Mouse (Mus musculus): ENCODE measurements around the gene Rpl35a.
"Not testable (repeated sequence)": the region's sequence is repeated elsewhere in the genome, so short reads cannot be mapped to it uniquely, and the experiment has no call there.

Gene Rpl35a

DNA sequence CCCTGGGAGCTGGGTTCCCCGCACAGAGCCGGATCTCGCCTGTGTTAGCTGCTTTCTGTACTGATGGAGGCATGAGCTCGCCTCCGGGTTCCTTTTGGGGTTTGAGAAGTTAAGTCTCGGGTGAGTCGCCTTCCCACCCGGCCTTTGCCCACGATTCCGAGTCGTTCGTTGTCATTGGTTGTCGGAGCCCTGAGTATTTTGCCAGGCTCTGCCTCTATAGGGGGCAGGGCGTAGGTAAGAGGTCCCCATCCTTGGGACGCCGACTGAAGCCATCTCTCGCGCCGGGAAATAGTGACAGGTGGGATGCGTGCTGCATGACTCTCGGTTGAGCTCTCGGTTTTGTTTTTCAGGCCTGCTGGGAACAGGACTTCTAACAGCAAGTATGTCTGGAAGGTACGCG is 533 bp downstream of the Rpl35a start:
- no peak for DNase-seq

DNA sequence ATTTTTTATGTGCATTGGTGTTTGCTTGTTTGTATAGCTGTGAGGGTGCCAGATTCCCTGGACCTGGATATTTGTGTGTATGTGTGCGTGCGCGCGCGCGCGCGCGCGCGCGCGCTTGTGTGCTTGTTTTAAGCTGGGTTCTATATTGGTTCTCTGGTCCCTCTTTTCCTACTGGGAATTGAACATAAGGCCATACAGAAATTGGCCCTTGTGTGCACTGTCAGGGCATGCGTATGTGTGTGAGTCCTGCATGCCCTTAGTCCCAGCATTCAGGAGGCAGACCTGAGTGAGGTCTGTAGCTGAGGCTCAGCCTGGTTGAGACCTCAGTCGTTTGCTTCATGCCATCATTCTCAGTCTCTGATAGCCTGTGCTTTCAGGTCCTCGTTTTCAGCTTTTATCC is 1.8 kb downstream of the Rpl35a start:
- no peak for DNase-seq

DNA sequence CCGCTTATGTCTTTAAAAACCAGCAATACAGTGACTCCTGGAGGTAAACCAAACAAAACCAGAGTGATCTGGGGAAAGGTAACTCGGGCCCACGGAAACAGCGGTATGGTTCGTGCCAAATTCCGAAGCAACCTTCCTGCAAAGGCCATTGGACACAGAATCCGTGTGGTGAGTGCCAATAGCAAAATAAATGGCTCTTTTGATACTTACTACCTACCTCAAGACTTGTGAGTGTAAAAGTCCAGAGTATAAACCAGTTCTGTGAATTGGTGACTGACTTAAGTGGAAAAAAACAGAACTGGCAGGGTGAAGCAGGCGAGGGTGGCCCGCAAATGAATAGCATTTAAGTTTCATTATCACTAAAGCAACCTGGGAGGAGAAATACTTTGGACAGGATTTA is 2.4 kb downstream of the Rpl35a start:
- not testable (repeated sequence) for DNase-seq

DNA sequence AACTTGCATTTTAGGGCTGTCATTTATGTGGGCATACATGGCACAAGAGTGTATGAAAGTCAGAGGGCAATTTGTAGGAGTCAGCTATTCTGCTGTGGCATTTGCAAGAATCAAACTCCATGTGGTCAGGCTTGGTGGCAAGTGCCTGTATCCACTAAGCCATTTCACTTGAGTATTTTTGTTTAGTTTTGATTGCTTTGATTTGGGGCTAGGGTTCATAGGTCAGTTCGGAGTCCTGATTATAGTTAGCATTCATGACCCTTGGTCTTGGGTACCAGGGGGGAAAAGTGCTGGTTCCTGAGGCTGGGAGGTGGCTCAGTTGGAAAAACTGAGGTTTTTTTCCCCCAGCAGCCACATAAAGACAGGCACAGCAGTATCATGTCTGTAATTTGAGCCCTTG is 3.2 kb downstream of the Rpl35a start:
- DNase-seq = no peak

DNA sequence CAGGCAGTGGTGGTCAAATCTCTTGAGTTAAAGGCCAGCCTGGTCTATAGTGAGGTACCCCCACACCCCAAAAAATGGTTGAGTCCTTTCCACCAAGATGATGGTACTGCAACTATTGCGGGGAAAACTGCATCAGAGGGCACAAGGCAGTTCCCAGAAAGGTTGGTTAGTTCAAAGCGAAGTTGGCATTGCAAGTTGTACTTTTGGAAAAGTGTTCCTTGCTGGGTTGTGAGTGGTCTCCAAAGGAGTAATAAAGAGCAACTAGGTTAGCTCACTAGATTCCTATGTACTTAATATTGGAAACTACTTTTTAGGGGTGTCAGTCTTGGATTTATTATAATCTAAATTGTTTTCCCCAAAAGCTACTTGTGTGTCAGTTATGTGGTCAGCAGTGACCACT is 4.7 kb downstream of the Rpl35a start:
- DNase-seq = no peak

DNA sequence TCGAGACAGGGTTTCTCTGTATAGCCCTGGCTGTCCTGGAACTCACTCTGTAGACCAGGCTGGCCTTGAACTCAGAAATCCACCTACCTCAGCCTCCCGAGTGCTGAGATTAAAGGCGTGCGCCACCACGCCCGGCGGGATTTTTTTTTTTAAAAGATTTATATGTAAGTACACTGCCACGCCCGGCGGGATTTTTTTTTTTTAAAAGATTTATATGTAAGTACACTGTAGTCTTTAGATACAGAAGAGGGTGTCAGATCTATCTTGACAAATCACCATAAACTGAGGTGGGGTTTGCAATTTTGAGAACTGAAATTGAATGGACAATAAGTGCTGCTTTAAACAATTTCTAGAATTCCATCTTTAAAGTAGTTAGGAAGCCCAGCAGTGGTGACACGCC is 5.1 kb downstream of the Rpl35a start:
- no peak for DNase-seq

DNA sequence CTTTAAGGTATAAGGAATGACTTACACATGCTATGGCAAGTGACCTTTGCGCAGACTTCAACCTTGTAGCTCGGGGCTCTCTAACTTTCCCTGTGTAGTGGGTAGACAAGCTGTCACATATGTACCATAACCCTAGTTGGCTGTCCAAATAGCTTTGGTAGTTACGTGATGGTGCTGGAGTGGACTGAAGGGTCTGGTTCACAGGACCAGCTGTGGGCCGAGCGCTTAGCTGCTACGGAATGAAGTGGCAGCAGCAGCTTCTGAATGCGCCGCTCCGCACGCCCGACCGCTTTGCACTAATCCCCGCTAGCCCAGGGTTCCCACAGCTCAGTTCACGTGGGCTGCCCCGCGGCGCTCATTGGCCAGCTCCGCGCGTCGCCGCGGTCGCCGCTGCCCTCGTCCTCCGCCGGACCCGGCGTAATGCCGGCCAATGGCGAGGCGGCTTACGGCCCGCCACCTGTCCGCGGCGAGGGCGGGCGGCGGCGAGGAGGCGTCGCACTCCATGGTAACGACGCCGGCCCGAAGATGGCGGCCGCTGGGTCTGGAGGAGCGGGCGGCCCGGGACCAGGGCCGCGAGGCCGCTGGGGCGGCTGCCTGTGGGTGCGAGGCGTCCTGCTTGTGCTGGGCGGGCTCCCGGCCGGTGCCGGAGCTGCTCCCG is 5.9 kb downstream of the Rpl35a start, which contains the start of gene Lmln:
Gene Lmln (plus strand): TSS at position 498 of the 658 bp plus-strand sequence.
- DNase-seq = peak; percentile 92

DNA sequence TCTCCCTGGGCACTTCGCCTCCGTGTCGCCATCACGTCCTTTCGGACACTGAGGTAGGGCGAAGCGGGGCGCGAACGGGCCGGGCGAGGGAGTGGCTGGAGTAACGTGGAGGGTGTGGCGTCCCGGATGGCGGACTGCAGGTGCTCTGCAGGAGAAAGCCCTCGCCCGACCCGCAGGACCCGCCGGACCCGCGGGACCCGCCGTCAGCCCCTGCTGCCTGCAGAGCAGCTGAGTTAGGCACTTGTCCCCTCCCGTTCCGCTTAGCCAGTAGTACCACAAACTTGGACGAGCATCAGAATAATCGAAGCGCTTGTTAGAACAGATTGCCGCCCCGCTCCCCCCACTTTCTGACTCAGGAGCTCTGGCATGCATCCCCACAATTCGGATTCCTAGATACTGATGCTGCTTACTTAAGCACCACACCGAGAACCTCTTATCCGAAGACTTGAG is 6.5 kb downstream of the Rpl35a start:
- DNase-seq = peak; percentile 47

DNA sequence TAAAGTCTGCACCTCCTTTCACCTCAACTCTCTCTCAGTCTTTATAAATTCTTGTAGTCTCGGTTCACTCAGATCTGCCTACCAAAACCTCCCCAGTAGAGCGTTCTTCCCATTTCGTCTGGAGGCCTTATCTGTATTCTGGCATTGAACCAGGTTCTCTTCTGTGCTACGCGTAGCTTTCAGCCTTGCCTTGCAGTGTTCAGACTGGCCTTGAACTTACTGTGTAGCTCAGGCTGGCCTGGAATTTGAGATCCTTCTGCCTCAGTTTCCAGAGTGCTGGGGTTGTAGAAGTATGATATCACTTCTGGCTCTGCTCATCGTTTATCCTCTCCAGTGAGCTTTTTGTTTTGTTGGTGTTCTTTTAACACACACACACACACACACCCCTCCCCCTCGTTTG is 7.0 kb downstream of the Rpl35a start:
- no peak for DNase-seq

DNA sequence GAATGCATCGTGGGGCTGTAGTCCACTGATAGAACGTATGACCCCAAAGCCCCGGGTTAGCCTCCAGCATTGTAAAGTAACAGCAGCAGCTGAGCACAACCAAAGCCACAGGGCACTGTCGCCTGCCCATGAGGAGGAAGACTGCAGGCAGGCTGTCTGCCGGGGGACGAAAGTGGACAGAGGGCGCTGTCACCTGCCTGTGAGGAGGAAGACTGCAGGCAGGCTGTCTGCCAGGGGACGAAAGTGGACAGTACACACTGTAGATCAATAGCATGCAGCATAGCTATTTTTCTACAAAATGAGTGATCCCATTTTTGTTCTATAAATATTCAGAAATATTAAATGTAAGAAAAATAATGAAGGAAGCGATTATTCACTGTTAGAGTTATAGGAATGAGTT is 8.4 kb downstream of the Rpl35a start:
- DNase-seq = no peak

DNA sequence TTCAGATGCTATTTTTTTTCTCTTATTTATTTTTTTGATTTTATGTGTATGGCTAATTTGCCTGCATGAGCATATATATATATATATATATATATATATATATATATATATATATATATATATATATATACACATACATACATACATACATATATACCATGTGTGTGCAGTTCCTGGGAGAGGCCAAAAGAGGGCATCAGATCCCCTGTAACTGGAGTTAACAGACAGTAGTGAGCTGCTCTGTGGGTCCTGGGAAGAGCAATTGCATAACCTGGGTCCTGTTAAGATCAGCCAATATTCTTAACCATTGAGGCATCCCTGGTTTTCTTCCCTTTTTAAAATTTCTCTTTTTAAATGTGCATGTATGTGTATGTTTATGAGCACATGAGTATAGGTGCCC is 14.7 kb downstream of the Rpl35a start:
- no peak for DNase-seq

DNA sequence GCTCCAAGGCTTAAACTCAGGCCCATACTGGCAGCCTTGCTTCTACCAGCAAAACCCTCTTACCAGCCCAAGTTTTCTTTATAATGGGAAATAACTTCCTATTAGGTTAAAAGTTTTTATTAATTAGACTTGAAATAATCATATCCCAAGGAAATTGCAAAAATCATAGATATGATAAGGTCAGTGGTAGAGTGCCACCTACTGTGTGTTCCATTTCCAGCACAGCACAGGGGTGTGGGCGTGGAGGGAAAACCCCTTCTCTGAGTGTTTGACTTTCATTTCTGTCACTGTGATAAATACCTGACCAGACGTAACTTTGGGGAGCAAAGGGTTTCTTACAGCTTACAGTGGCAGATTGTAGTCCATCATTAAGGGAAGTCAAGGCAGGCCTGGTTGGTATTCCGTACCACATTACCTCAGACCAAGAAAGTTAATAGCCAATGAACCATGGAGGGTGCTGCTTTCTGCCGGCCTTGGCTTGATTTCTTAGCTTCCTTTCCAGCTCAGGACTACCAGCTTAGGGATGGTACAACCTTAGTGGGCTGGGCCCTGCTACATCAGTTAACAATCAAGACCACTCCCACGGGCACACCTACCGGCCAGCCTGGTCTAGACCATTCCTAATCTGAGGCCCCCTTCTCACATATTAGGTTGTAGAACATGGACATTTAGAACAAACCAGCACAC is 16.8 kb downstream of the Rpl35a start:
- DNase-seq = peak; percentile 24

DNA sequence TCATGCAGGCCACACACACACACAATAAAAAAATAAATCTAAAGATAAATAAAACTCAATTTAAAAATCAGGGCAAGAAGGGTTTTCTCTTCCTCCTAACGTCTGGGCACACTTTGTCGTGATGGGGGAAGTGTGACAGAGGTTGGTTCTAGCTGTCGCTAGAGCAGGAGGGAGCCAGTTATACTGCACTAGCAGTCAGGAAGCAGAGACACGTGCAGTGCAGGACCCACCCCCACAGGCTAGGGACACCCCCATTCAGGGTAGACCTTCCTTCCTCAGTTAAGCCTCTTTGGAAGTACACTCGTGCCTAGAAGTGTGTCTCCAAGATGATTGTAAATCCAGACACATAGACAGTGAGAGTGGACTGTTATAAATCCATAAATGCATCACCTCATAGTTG is 18.7 kb downstream of the Rpl35a start:
- no peak for DNase-seq

DNA sequence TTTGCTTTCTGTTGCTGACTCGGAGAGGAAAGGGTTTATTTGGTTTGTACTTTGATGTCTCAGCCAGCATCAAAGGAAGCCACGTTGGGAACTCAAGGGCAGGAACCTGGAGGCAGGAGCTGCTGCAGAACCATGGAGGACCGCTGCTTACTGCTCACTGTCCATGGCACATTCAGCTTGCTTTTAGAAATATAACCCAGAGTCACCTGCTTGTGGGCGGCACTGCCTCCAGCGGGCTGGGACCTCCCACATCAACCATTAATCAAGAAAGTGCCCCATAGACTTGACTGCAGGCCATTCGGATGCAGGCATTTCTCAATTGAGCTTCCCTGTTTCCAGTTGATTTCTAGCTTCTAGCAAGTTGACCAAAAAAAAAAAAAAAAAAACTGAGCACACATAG is 19.8 kb downstream of the Rpl35a start:
- no peak for DNase-seq

DNA sequence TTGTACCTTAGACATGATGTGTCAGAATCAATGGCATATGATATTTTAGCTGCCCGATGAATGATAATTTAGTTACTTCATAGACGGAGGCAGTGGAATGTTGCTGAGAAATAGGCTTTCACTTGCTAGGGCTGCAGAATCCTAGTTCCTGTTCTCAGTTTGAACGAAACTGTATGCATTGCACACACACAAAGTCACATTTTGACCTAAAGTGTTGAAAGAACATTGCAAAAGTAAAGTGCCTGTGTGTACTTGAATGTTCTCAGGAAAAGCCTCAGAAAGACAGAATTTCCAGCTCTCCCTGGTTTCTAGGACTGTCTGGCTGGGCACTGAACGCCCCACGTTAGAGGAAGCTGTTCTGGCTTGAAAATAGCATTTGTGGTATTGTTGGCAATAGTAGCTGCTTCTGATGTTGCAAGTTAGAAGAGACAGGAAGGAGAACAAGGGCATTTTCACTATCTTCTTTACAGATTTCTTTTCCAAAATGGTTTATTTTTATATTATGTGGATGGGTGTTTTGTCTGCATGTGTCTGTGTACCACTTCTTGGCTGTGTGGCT is 20.9 kb downstream of the Rpl35a start:
- DNase-seq = peak; percentile 27

DNA sequence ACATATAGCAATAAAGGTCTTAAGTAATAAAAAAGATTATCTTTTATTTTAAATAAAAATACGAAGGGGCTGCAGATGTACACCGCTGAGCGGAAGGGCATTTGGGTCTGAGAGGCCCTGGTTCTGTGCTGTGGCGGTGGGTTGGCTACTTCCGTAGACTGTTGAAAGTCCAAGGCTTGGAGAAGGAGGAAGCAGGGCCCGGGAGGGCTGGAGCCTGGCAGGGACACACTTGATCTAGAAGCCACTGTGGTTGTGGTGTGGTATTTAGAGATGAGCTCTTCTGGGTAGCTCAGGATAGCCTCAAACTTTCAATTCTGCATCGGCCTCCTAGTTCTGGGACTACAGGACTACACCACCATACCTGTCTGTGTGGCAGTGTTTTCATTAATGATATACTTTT is 23.8 kb downstream of the Rpl35a start:
- peak; percentile 28 for DNase-seq

DNA sequence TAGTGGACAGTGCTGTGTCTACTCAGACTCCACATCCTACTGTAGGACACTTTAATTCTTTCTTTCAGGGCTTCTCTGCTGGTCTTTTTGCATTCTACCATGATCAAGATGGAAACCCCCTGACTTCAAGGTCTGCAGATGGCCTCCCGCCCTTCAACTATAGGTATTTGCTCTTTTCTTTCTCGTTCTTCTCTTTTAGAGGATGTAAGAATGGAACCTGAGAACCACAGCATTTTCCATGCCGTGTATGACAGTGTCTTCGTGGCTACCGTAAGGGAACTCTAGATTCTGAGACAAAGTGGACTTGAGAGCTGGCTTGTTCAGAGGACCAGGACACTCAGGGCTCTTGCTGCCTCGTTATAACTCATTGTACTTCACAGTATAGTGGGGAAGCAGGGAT is 26.7 kb downstream of the Rpl35a start:
- no peak for DNase-seq

DNA sequence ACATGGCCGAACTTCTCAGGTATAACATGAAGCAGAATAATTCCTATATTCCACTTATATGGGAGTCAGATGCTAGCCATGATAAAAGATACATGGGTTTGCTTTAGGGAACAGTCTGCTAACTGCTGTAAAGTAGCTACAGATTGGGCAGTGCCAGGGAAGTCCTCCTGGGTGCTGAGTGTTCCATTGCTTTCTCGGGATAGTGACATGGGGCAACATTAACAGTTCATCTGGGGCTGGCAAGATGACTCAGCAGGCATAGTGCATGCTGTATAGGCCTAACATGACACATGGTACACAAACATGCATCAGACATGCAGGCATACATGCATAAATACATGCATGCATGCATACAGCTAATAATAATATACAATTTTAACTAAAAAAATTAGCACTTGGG is 27.7 kb downstream of the Rpl35a start:
- DNase-seq = no peak

DNA sequence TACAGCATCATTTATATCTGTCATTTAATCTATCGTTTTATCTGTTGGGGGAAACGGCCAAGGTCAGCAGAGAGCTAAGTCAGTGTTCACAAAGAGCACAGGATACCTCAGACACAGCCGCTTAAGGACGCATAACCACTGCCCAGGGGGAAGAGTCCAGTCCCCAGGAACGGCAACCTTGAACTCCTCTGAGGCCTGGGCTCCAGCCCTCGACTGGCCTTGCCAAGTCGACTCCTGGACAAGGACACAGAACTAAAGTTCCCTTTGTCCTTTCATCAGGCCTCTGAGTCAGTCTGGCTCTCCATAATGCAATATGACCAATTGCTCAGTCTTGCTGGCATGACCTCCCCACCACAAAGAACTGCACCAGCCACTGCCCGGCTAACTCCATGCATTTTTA is 29.4 kb downstream of the Rpl35a start:
- no peak for DNase-seq

Data from lung, postnatal 36 days (tissue).